Mouse (Mus musculus): ENCODE measurements around the gene Notch2. TPM values are rescaled to one million over a fixed set of nuclear protein-coding genes. Genes with fewer than 3 reads are reported as not detected.
A peak's percentile ranks its signal among the peaks of the same experiment; 100 is the strongest.

Notch2 gene
- polyA plus RNA-seq, 1 experiment from 2014 or later = 43.5 TPM

- 0 out of 2 replicates have a peak, but pooled peaks cover 3% of the 10 kb centered on the region for H3K4me1 ChIP-seq
- H3K4me2 ChIP-seq (replicated peaks) = no peak overlapping the region
- H3K9ac ChIP-seq = no peak overlapping the region
- no peak overlapping the region for H3K4me3 ChIP-seq
- no peak overlapping the region for H3K27ac ChIP-seq
- no peak for ATAC-seq (ENCODE audit: low FRiP score, low read depth)
- peaks cover 59% of the 10 kb centered on the region for H3K36me3 ChIP-seq
- WGBS = 84% methylated on average over 10 of the region's 10 CpGs
- H3K27me3 ChIP-seq = no peaks in the 10 kb centered on the region
- H3K9me3 ChIP-seq = no peaks in the 10 kb centered on the region
These were observed 137.7 kb downstream of the Notch2 start for GRCm38 (mm10) chr3:98151016-98151415.

GRCm38 (mm10) chr3:98153460-98153859, 140.1 kb downstream of the Notch2 start:
- Histone ChIP-seq H3K4me2 (replicated peaks) (no peak overlapping the region), H3K36me3 (peaks cover 34% of the 10 kb centered on the region), H3K27ac (no peak overlapping the region), H3K27me3 (no peaks in the 10 kb centered on the region), H3K4me1 (0 out of 2 replicates have a peak, but pooled peaks cover 3% of the 10 kb centered on the region), H3K4me3 (no peak overlapping the region), H3K9ac (no peak overlapping the region), H3K9me3 (no peaks in the 10 kb centered on the region)
- ATAC-seq (ENCODE audit: low FRiP score, low read depth) = no peak

GRCm38 (mm10) chr3:98156158-98156557, 142.8 kb downstream of the Notch2 start:
- 38% methylated on average over 4 of the region's 4 CpGs for WGBS
- H3K4me3 ChIP-seq = no peak overlapping the region
- peaks cover 10% of the 10 kb centered on the region; the same call in 1 of the 2 replicates for H3K36me3 ChIP-seq
- H3K27ac ChIP-seq = no peak overlapping the region
- 0 out of 2 replicates have a peak, but pooled peaks cover 3% of the 10 kb centered on the region for H3K4me1 ChIP-seq
- no peaks in the 10 kb centered on the region for H3K27me3 ChIP-seq
- H3K9me3 ChIP-seq = no peaks in the 10 kb centered on the region
- ATAC-seq (ENCODE audit: low FRiP score, low read depth) = no peak
- no peak overlapping the region for H3K4me2 ChIP-seq (replicated peaks)
- H3K9ac ChIP-seq = no peak overlapping the region

GRCm38 (mm10) chr3:98157073-98157472, 143.7 kb downstream of the Notch2 start:
- Histone ChIP-seq H3K36me3 (peaks cover under 1% of the 10 kb centered on the region; the same call in 1 of the 2 replicates), H3K4me3 (no peak overlapping the region), H3K4me1 (0 out of 2 replicates have a peak, but pooled peaks cover 3% of the 10 kb centered on the region), H3K27ac (no peak overlapping the region), H3K4me2 (replicated peaks) (no peak overlapping the region), H3K9ac (no peak overlapping the region), H3K27me3 (no peaks in the 10 kb centered on the region), H3K9me3 (no peaks in the 10 kb centered on the region)
- ATAC-seq (ENCODE audit: low FRiP score, low read depth) = no peak
- 72% methylated on average over 2 of the region's 2 CpGs for WGBS

GRCm38 (mm10) chr3:98157585-98157984, 144.3 kb downstream of the Notch2 start:
- Histone ChIP-seq H3K4me2 (replicated peaks) (no peak overlapping the region), H3K36me3 (no peaks in the 10 kb centered on the region), H3K9me3 (no peaks in the 10 kb centered on the region), H3K4me1 (0 out of 2 replicates have a peak, but pooled peaks cover 3% of the 10 kb centered on the region), H3K9ac (no peak overlapping the region), H3K4me3 (no peak overlapping the region), H3K27me3 (no peaks in the 10 kb centered on the region), H3K27ac (no peak overlapping the region)
- no peak for ATAC-seq (ENCODE audit: low FRiP score, low read depth)
- WGBS = 62% methylated on average over 2 of the region's 2 CpGs

- no peaks in the 10 kb centered on the region for H3K9me3 ChIP-seq
- no peaks in the 10 kb centered on the region for H3K27me3 ChIP-seq
- no peak overlapping the region for H3K4me2 ChIP-seq (replicated peaks)
- H3K4me3 ChIP-seq = no peak overlapping the region
- H3K27ac ChIP-seq = no peak overlapping the region
- 0 out of 2 replicates have a peak, but pooled peaks cover 3% of the 10 kb centered on the region for H3K4me1 ChIP-seq
- no peaks in the 10 kb centered on the region for H3K36me3 ChIP-seq
- ATAC-seq (ENCODE audit: low FRiP score, low read depth) = no peak
- H3K9ac ChIP-seq = no peak overlapping the region
- 77% methylated on average over 4 of the region's 4 CpGs for WGBS
These were observed 145.3 kb downstream of the Notch2 start for GRCm38 (mm10) chr3:98158646-98159045.

- 30% methylated on average over 4 of the region's 4 CpGs for WGBS
- H3K9me3 ChIP-seq = no peaks in the 10 kb centered on the region
- H3K27ac ChIP-seq = no peak overlapping the region
- H3K4me3 ChIP-seq = no peak overlapping the region
- no peaks in the 10 kb centered on the region for H3K27me3 ChIP-seq
- H3K4me2 ChIP-seq (replicated peaks) = no peak overlapping the region
- no peaks in the 10 kb centered on the region for H3K36me3 ChIP-seq
- 0 out of 2 replicates have a peak, but pooled peaks cover 3% of the 10 kb centered on the region for H3K4me1 ChIP-seq
- no peak overlapping the region for H3K9ac ChIP-seq
- ATAC-seq (ENCODE audit: low FRiP score, low read depth) = no peak
These were observed 146.0 kb downstream of the Notch2 start for GRCm38 (mm10) chr3:98159289-98159688.

GRCm38 (mm10) chr3:98160330-98160729, 147.0 kb downstream of the Notch2 start, which contains the start of gene Adam30:
TSS of gene Adam30 (plus strand) at chr3:98160630.
- H3K27ac ChIP-seq = no peak within 1 kb of the TSS
- H3K9ac ChIP-seq = no peak within 1 kb of the TSS
- WGBS = 86% methylated on average over 17 of the region's 17 CpGs
- no peak within 1 kb of the TSS for H3K4me3 ChIP-seq
- no peak within 1 kb of the TSS for H3K4me2 ChIP-seq (replicated peaks)
- H3K27me3 ChIP-seq = no peaks in the 10 kb centered on the region
- no peaks in the 10 kb centered on the region for H3K36me3 ChIP-seq
- ATAC-seq (ENCODE audit: low FRiP score, low read depth) = no peak
- H3K4me1 ChIP-seq = 0 out of 2 replicates have a peak, but pooled peaks cover 3% of the 10 kb centered on the region
- no peaks in the 10 kb centered on the region for H3K9me3 ChIP-seq

GRCm38 (mm10) chr3:98178340-98178739, 165.0 kb downstream of the Notch2 start:
- Histone ChIP-seq H3K4me1 (no peaks in the 10 kb centered on the region), H3K27me3 (no peaks in the 10 kb centered on the region), H3K9me3 (peaks cover 8% of the 10 kb centered on the region; the same call in 1 of the 2 replicates), H3K36me3 (no peaks in the 10 kb centered on the region), H3K4me3 (no peak overlapping the region), H3K4me2 (replicated peaks) (no peak overlapping the region), H3K27ac (peak overlapping the region; percentile 63), H3K9ac (no peak overlapping the region)
- ATAC-seq (ENCODE audit: low FRiP score, low read depth) = no peak
- 74% methylated on average over 4 of the region's 4 CpGs for WGBS

- Histone ChIP-seq H3K9ac (no peak overlapping the region), H3K27ac (no peak overlapping the region), H3K4me3 (no peak overlapping the region), H3K4me1 (no peaks in the 10 kb centered on the region), H3K27me3 (no peaks in the 10 kb centered on the region), H3K4me2 (replicated peaks) (no peak overlapping the region), H3K36me3 (no peaks in the 10 kb centered on the region), H3K9me3 (peaks cover 8% of the 10 kb centered on the region; the same call in 1 of the 2 replicates)
- ATAC-seq (ENCODE audit: low FRiP score, low read depth) = no peak
- WGBS = 27% methylated on average over 7 of the region's 7 CpGs
These were observed 167.5 kb downstream of the Notch2 start for GRCm38 (mm10) chr3:98180805-98181204.

GRCm38 (mm10) chr3:98185163-98185714, 171.9 kb downstream of the Notch2 start:
- WGBS = 68% methylated on average over 10 of the region's 10 CpGs
- no peaks in the 10 kb centered on the region for H3K4me1 ChIP-seq
- no peak overlapping the region for H3K4me3 ChIP-seq
- ATAC-seq (ENCODE audit: low FRiP score, low read depth) = no peak
- no peaks in the 10 kb centered on the region for H3K36me3 ChIP-seq
- no peaks in the 10 kb centered on the region for H3K27me3 ChIP-seq
- H3K27ac ChIP-seq = no peak overlapping the region
- no peaks in the 10 kb centered on the region for H3K9me3 ChIP-seq
- no peak overlapping the region for H3K9ac ChIP-seq
- H3K4me2 ChIP-seq (replicated peaks) = no peak overlapping the region

GRCm38 (mm10) chr3:98187777-98188176, 174.4 kb downstream of the Notch2 start:
- H3K27me3 ChIP-seq = no peaks in the 10 kb centered on the region
- ATAC-seq (ENCODE audit: low FRiP score, low read depth) = no peak
- H3K4me2 ChIP-seq (replicated peaks) = no peak overlapping the region
- H3K27ac ChIP-seq = no peak overlapping the region
- H3K9me3 ChIP-seq = no peaks in the 10 kb centered on the region
- H3K4me3 ChIP-seq = no peak overlapping the region
- 81% methylated on average over 3 of the region's 3 CpGs for WGBS
- H3K36me3 ChIP-seq = no peaks in the 10 kb centered on the region
- H3K4me1 ChIP-seq = no peaks in the 10 kb centered on the region
- H3K9ac ChIP-seq = no peak overlapping the region

Data from limb, embryonic 13.5 days (tissue).